Mouse (Mus musculus): ENCODE measurements around the gene H2afy.

GRCm38 (mm10) chr13:56175848-56176247 is 39.7 kb upstream of the H2afy start:
- TF ChIP-seq CTCF (IDR thresholded peaks at IDR 0.05; ENCODE audit: insufficient read depth, low read depth, low read length) (no peak), POLR2A (IDR thresholded peaks at IDR 0.05; ENCODE audit: insufficient read depth, low read depth, low read length) (no peak)

Data from olfactory bulb, adult 2 months (tissue).